Mouse (Mus musculus) monocyte, adult 5-6 weeks (primary cell): ENCODE measurements around the gene Espn. TPM values are rescaled to one million over a fixed set of nuclear protein-coding genes. Genes with fewer than 3 reads are reported as not detected.

Experiments used
- ATAC-seq: fragments of 153-309, 156-312 bp; replicated peaks from 2 replicates; pipeline ENCODE4 v1.8.0; 2017; ENCODE audit warnings: mild to moderate bottlenecking; ENCODE audit not compliant: low TSS enrichment, insufficient number of reproducible peaks, severe bottlenecking, poor library complexity, low FRiP score
- total RNA-seq: library from RNA; stranded (forward); fragments of 200-1000, 200-491, 200-594 nt; gene quantifications from 3 replicates; pipeline ENCODE4 v1.2.3, GENCODE M21; 2017

Gene Espn
- total RNA-seq, 1 experiment from 2014 or later = 2.0 TPM

GRCm38 (mm10) chr4:152179946-152180660 is 27.9 kb upstream of the Espn start:
- ATAC-seq = no peak

GRCm38 (mm10) chr4:152178916-152179705 is 26.9 kb upstream of the Espn start:
- no peak for ATAC-seq

DNA sequence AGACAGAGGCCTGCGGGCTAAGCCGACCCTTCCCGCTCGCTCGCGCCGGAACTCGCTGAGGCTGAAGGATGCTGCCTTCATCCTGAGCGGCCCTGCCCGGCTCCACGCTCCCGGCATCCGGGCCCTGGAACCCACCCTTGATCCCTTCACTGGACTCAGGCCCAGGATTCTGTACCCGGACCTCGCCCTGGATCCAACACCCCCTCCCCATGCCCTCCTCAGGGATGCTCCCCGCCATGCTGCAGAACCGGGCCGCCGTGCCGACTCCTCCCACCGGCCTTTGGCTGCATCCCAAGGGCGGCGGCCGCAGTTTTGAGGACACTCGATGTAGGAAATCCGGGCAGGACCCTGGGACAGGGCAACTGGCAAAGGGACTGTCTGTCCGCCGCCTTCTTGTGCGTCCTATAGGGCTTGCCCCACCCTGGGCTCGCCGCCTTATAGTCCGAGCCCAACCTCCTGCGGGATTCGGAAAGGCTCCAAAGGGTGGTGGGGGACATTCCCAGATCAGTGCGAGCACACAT is 26.2 kb upstream of the Espn start:
- no peak for ATAC-seq

GRCm38 (mm10) chr4:152177537-152178343 is 25.6 kb upstream of the Espn start, which contains the start of gene Acot7:
TSS of gene Acot7 (plus strand) at chr4:152178134.
- ATAC-seq = peak; percentile 66

GRCm38 (mm10) chr4:152177174-152177536 is 25.0 kb upstream of the Espn start:
- no peak for ATAC-seq

DNA sequence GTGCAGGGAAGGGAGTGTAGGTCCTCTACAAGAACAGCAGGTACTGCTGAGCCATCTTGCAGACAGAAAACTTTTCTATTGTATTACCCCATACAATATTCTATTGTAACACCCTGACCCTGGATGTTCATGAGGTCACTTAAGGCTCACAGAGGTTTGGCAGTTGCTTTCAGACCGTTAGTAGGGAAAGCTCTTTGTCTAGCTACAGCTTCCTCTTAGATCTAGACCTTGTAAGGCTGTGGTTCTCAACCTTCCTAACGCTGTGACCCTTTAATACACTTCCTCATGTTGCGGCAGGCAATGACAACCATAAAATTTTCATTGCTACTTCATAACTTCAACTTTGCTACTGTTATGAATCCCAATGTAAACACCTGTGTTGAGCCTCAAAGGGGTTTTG is 24.5 kb upstream of the Espn start:
- ATAC-seq = no peak

DNA sequence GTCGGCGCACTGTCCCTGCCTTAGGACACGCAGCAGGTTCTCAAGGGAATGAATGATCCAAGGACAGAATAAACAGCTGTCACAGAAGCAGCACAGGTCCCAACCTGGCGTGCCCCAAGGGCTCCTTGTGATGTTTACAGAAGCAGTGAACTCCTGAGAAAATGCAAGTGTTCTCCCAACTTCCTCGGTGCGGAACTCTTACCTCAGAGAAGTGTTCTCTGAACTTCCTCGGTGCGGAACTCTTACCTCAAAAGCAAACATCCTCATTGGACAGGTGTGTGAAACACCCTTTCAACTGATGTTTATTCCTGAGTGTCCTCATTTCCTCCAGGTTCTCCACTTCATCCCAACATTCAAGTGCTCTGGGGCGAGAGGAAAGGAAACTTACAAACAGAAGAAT is 21.8 kb upstream of the Espn start:
- ATAC-seq = no peak

GRCm38 (mm10) chr4:152173041-152173440 is 20.9 kb upstream of the Espn start:
- ATAC-seq = peak; percentile 41; the same call in 1 of the 2 replicates

DNA sequence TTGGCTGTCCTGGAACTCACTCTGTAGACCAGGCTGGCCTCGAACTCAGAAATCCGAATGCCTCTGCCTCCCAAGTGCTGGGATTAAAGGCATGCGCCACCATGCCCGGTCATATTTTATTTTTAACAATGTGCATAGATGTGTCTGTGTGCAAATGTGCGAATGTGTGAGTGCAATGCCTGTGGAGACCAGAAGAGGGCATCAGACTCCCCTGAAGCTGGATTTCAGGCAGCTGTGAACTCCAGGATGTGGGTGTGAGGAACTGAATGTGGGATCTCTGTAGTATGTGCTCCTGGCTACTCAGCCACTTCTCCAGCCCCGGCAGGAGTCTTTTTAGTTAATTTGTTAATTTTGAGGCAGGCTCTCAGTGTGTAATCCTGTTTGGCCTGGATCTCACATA is 19.4 kb upstream of the Espn start:
- no peak for ATAC-seq

DNA sequence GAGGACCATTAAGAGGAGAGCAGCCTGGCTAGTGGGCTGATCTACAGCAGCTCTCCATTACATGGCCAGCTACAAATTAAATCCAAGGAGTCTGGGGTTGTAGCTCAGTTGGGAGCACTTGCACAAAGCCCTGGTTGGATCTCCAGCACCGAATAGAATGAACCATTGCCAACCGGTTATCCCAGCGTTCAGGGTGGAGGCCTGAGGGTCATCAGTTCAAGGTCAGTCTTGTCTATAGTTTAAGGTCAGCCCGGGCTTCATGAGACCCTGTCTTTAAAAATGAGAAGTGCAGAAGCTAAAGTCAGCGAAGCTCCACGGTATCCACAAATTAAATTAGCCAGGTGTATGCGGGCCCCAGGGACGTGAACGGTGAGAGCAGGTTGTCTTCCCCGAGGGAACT is 18.1 kb upstream of the Espn start:
- ATAC-seq = no peak

DNA sequence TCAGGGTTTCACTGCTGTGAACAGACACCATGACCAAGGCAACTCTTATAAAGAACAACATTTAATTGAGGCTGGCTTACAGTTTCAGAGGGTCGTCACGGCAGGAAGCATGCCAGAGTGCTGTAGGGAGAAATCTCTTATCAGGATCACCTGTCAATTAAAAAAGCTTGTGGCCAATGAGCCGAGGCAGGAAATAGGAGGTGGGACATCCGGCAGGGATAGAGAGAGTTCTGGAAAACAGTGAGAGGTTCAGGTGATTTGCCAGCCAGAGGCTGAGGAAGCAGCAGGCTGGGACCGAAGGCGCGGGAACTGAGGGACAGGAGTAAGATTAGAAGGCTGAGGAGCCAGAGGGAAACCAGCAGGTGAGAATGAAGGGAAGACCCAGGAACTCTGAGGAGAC is 16.9 kb upstream of the Espn start:
- no peak for ATAC-seq

DNA sequence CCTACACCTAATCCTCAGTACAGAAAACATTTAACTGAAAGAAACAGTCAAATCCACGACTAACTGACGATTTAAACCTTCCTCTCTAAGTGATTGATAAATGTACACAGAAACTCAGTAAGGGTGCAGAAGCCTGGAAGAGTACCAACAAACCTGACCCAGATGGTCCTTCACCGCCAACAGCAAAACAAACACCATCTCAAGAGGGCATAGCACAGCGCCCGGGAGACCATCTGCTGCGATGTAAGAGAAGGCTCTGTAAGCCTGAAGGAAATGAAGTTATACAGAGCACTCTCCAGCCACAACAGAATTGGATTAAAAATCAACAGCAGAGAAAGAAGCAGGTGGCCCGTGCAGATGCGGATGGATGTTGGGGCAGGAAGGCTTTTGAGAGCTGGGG is 15.9 kb upstream of the Espn start:
- no peak for ATAC-seq

GRCm38 (mm10) chr4:152165036-152165931 is 13.1 kb upstream of the Espn start:
- peak; percentile 69 for ATAC-seq

- ATAC-seq = no peak
These were observed 10.6 kb upstream of the Espn start for GRCm38 (mm10) chr4:152162748-152163147.

- ATAC-seq = no peak
These were observed 9.4 kb upstream of the Espn start for GRCm38 (mm10) chr4:152161601-152162000.

- ATAC-seq = no peak
These were observed 8.6 kb upstream of the Espn start for GRCm38 (mm10) chr4:152160748-152161147.

- no peak for ATAC-seq
These were observed 7.1 kb upstream of the Espn start for GRCm38 (mm10) chr4:152159285-152159678.

- ATAC-seq = no peak
These were observed 6.6 kb upstream of the Espn start, which contains the start of gene Hes2 for GRCm38 (mm10) chr4:152158585-152159284. TSS of gene Hes2 (plus strand) at chr4:152158867.
